15 mouse cellular contexts compared by ENCODE assay signal in the genomic region with DNA sequence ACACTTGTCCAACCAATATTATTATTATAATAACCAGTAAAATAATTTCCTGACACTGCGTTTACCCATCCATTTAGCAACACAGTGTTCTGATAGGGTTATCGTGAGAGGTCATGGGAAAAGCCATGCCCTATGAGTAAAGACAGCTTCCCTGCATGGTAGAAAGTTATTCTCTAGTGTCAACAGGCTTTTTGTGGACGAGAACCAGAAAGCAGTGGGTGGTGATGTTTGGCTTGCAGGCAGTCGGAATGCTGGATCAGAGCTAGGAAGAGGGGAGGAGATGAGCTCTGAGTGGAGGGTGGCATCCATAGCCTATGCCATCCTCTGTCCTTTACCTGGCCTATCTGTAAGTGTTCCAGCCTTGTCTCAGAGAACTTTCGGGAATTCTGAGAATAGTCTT.
DNase-seq lines count a peak whose midpoint lies in the region; ATAC-seq and TF ChIP-seq lines count a peak whose summit lies in the region.
"Had no signal": no experiment of that assay in that cellular context is flagged by ENCODE, and none has a peak within 500 bp of the region (broad histone marks: within the 10 kb centered on the region; RNA-seq: fewer than 3 reads in every experiment).

No protein-coding gene starts in this region.

- H3K4me2 ChIP-seq in heart, embryonic 15.5 days, result no peak overlapping the region
- H3K4me2 ChIP-seq in liver, postnatal 0 days (ENCODE audit: low read depth, low read length), result no peak overlapping the region
- H3K4me2 ChIP-seq in liver, embryonic 11.5 days, result no peak overlapping the region
- no peak overlapping the region for H3K4me2 ChIP-seq in heart, postnatal 0 days (ENCODE audit: low read depth, low read length)
- H3K4me2 ChIP-seq: embryonic facial prominence, embryonic 13.5 days; forebrain, embryonic 12.5 days; liver, embryonic 12.5 days; midbrain, embryonic 13.5 days had no signal

- no peaks in the 10 kb centered on the region for H3K9me3 ChIP-seq in heart, embryonic 15.5 days (replicated peaks)
- no peaks in the 10 kb centered on the region for H3K9me3 ChIP-seq in liver, postnatal 0 days (ENCODE audit: low read length)
- H3K9me3 ChIP-seq in liver, embryonic 11.5 days (ENCODE audit: control insufficient read depth, low read length), result no peaks in the 10 kb centered on the region
- no peaks in the 10 kb centered on the region for H3K9me3 ChIP-seq in heart, postnatal 0 days (replicated peaks; ENCODE audit: control insufficient read depth, low read length)
- H3K9me3 ChIP-seq: embryonic facial prominence, embryonic 13.5 days; forebrain, embryonic 12.5 days; liver, embryonic 12.5 days; midbrain, embryonic 13.5 days had no signal

- WGBS in heart, embryonic 15.5 days, result 53% methylated on average over 5 of the region's 5 CpGs
- WGBS in liver, postnatal 0 days (ENCODE audit: insufficient replicate concordance), result 62% methylated on average over 5 of the region's 5 CpGs
- WGBS in liver, embryonic 11.5 days, result 74% methylated on average over 5 of the region's 5 CpGs
- WGBS in heart, postnatal 0 days, result 63% methylated on average over 5 of the region's 5 CpGs
- 83% methylated on average over 5 of the region's 5 CpGs for WGBS in olfactory bulb, adult 2 months

- H3K4me1 ChIP-seq in heart, embryonic 15.5 days (replicated peaks), result peaks cover 23% of the 10 kb centered on the region
- H3K4me1 ChIP-seq in liver, postnatal 0 days (ENCODE audit: insufficient read depth), result no peaks in the 10 kb centered on the region
- H3K4me1 ChIP-seq in liver, embryonic 11.5 days (replicated peaks; ENCODE audit: control insufficient read depth, insufficient read depth, low read length), result no peaks in the 10 kb centered on the region
- H3K4me1 ChIP-seq in heart, postnatal 0 days (ENCODE audit: control insufficient read depth, insufficient read depth), result peaks cover 17% of the 10 kb centered on the region; the same call in 1 of the 2 replicates
- peaks cover 2% of the 10 kb centered on the region; the same call in 1 of the 2 replicates for H3K4me1 ChIP-seq in olfactory bulb, adult 2 months (ENCODE audit: control insufficient read depth, insufficient read depth, low read length)
- H3K4me1 ChIP-seq: liver, embryonic 12.5 days had no signal

- DNase-seq in heart, postnatal 10 days, result no peak
- no peak for DNase-seq in liver, postnatal 0 days
- DNase-seq in liver, embryonic 11.5 days (ENCODE audit: low spot score), result no peak
- DNase-seq in heart, postnatal 0 days (ENCODE audit: low spot score), result no peak
- DNase-seq: cerebellum, adult 2 months; right cerebral cortex, postnatal 4 days; thymus, adult 2 months had no signal

- no peak for ATAC-seq in heart, embryonic 15.5 days (replicated peaks; ENCODE audit: insufficient number of reproducible peaks, insufficient read depth, low FRiP score, low read depth)
- ATAC-seq in liver, postnatal 0 days, result no peak
- no peak for ATAC-seq in liver, embryonic 11.5 days (replicated peaks; ENCODE audit: low FRiP score)
- ATAC-seq in heart, postnatal 0 days (ENCODE audit: insufficient read depth, low read depth), result no peak
- no peak for ATAC-seq in megakaryocyte progenitor cell, adult 5-6 weeks (replicated peaks; ENCODE audit: poor library complexity)
- ATAC-seq: CD4-positive, CD25-positive, alpha-beta regulatory T cell, adult 4 months; liver, embryonic 12.5 days had no signal

- no peak overlapping the region for H3K9ac ChIP-seq in heart, embryonic 15.5 days
- H3K9ac ChIP-seq in liver, postnatal 0 days (replicated peaks), result no peak overlapping the region
- H3K9ac ChIP-seq in liver, embryonic 11.5 days (ENCODE audit: low read depth, low read length), result no peak overlapping the region
- no peak overlapping the region for H3K9ac ChIP-seq in heart, postnatal 0 days (replicated peaks; ENCODE audit: low read depth, low read length)
- H3K9ac ChIP-seq: embryonic facial prominence, embryonic 13.5 days; forebrain, embryonic 12.5 days; liver, embryonic 12.5 days; midbrain, embryonic 13.5 days had no signal

- TF ChIP-seq EP300 in liver, postnatal 0 days (IDR thresholded peaks at IDR 0.05; ENCODE audit: low read depth), result no peak
- no peak for TF ChIP-seq EP300 in heart, postnatal 0 days (IDR thresholded peaks at IDR 0.05; ENCODE audit: low read depth)

- no peaks in the 10 kb centered on the region for H3K36me3 ChIP-seq in heart, embryonic 15.5 days
- H3K36me3 ChIP-seq in liver, postnatal 0 days (replicated peaks; ENCODE audit: insufficient read depth, low read length), result no peaks in the 10 kb centered on the region
- H3K36me3 ChIP-seq in liver, embryonic 11.5 days (ENCODE audit: control insufficient read depth, insufficient read depth, low read length), result no peaks in the 10 kb centered on the region
- H3K36me3 ChIP-seq in heart, postnatal 0 days (replicated peaks; ENCODE audit: control insufficient read depth, insufficient read depth, low read length), result no peaks in the 10 kb centered on the region
- H3K36me3 ChIP-seq: embryonic facial prominence, embryonic 13.5 days; forebrain, embryonic 12.5 days; liver, embryonic 12.5 days; midbrain, embryonic 13.5 days had no signal

- no peaks in the 10 kb centered on the region for H3K27me3 ChIP-seq in heart, embryonic 15.5 days
- no peaks in the 10 kb centered on the region for H3K27me3 ChIP-seq in liver, postnatal 0 days (ENCODE audit: insufficient read depth, low read length)
- no peaks in the 10 kb centered on the region for H3K27me3 ChIP-seq in liver, embryonic 11.5 days (replicated peaks; ENCODE audit: control insufficient read depth, insufficient read depth, low read length)
- no peaks in the 10 kb centered on the region for H3K27me3 ChIP-seq in heart, postnatal 0 days (ENCODE audit: control insufficient read depth, insufficient read depth, low read length)
- H3K27me3 ChIP-seq: embryonic facial prominence, embryonic 13.5 days; forebrain, embryonic 12.5 days; liver, embryonic 12.5 days; midbrain, embryonic 13.5 days had no signal

- TF ChIP-seq POLR2A in olfactory bulb, adult 2 months (IDR thresholded peaks at IDR 0.05; ENCODE audit: insufficient read depth, low read depth, low read length), result no peak

- no peak for TF ChIP-seq CTCF in liver, postnatal 0 days (IDR thresholded peaks at IDR 0.05; ENCODE audit: low read depth)
- no peak for TF ChIP-seq CTCF in heart, postnatal 0 days (IDR thresholded peaks at IDR 0.05; ENCODE audit: low read depth)
- TF ChIP-seq CTCF in olfactory bulb, adult 2 months (IDR thresholded peaks at IDR 0.05; ENCODE audit: insufficient read depth, low read depth, low read length), result no peak

- H3K27ac ChIP-seq in heart, embryonic 15.5 days, result peak overlapping the region; percentile 67
- 0 out of 2 replicates have a peak overlapping the region, but pooled peaks have one; percentile 24 for H3K27ac ChIP-seq in liver, postnatal 0 days (ENCODE audit: low read depth)
- H3K27ac ChIP-seq in liver, embryonic 11.5 days (ENCODE audit: low read depth, low read length), result no peak overlapping the region
- peak overlapping the region; percentile 57 for H3K27ac ChIP-seq in heart, postnatal 0 days (ENCODE audit: low read depth)
- H3K27ac ChIP-seq in olfactory bulb, adult 2 months (ENCODE audit: insufficient read depth, low read depth, low read length), result 0 out of 2 replicates have a peak overlapping the region, but pooled peaks have one; percentile 17
- H3K27ac ChIP-seq: embryonic facial prominence, embryonic 13.5 days; forebrain, embryonic 12.5 days; liver, embryonic 12.5 days; midbrain, embryonic 13.5 days had no signal

- intact Hi-C loops in heart, postnatal 10 days (cut with DNase I), result no loop called here

- H3K4me3 ChIP-seq in heart, embryonic 15.5 days, result no peak overlapping the region
- no peak overlapping the region for H3K4me3 ChIP-seq in liver, postnatal 0 days (ENCODE audit: low read depth, low read length)
- H3K4me3 ChIP-seq in liver, embryonic 11.5 days (ENCODE audit: low read depth, low read length), result no peak overlapping the region
- no peak overlapping the region for H3K4me3 ChIP-seq in heart, postnatal 0 days (ENCODE audit: low read depth, low read length)
- H3K4me3 ChIP-seq in olfactory bulb, adult 2 months (ENCODE audit: insufficient read depth, low read depth, low read length), result no peak overlapping the region
- H3K4me3 ChIP-seq: embryonic facial prominence, embryonic 13.5 days; forebrain, embryonic 12.5 days; liver, embryonic 12.5 days; midbrain, embryonic 13.5 days had no signal
